Mouse (Mus musculus) MEL (cell line): ENCODE data around the gene Gpr27.

Experiments used
- CTCF ChIP-seq, 3 experiments: IDR thresholded peaks in 2 of 3; conservative IDR thresholded peaks in 1 of 3; 2 replicates each; pipeline ENCODE4 v1.5.1; 2011 to 2012; ENCODE audit warnings: low read length in 3 of 3, low read depth in 2 of 3, mild to moderate bottlenecking in 2 of 3, improper control_type of control experiment in 1 of 3, inconsistent platforms in 1 of 3, mixed read lengths in 1 of 3, moderate library complexity in 1 of 3; ENCODE audit not compliant: control insufficient read depth in 1 of 3, insufficient read depth in 1 of 3, poor library complexity in 1 of 3, severe bottlenecking in 1 of 3
- E2F4 ChIP-seq: IDR thresholded peaks from 2 replicates; pipeline ENCODE4 v1.6.1; 2011; ENCODE audit warnings: low read depth, low read length, improper control_type of control experiment, borderline replicate concordance
- MXI1 ChIP-seq: IDR thresholded peaks from 2 replicates; pipeline ENCODE4 v1.6.1; 2011; ENCODE audit warnings: mild to moderate bottlenecking, low read depth, low read length, improper control_type of control experiment

DNA sequence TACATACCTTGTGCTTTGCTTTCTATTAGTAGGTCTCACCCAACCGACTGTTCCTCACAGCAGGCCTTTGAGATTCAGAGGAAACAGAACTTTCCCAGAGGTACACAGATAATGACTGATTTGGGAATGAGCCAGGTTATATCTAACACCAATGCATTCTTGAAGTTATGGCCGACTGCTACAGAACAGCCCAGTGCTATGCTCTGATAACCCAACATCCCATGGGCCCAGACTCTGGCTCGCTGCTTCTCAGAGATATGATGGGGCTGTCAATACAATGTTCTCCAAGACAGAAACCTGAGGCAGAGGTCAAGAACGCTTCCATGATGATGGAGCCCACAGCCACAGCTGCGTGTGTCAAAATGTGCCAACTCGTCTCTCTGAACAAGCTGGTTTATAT lies 4.0 kb upstream of the Gpr27 start:
- no peak for TF ChIP-seq E2F4
- no peak for TF ChIP-seq MXI1
- TF ChIP-seq CTCF (IDR thresholded peaks at IDR 0.05 in 2 of 3, conservative IDR thresholded peaks at IDR 0.05 in 1 of 3; ENCODE audit: control insufficient read depth in 1 of 3, insufficient read depth in 1 of 3, low read depth in 2 of 3, low read length in 3 of 3, poor library complexity in 1 of 3, severe bottlenecking in 1 of 3) = no peak
